Mouse (Mus musculus): Measurements from ENCODE around the gene Cryl1. TPM values are rescaled to one million over a fixed set of nuclear protein-coding genes. Genes with fewer than 3 reads are reported as not detected.

Gene Cryl1
- polyA plus RNA-seq (2014; fragmentation: Illumina TruSeq; extraction: RNeasy Lipid Tissue Mini Kit (QIAGEN cat#74804)), result 14.5 TPM

GRCm38 (mm10) chr14:57398065-57398757 lies at the start of gene Cryl1:
Gene Cryl1 (minus strand): TSS chr14:57398529.

DNA sequence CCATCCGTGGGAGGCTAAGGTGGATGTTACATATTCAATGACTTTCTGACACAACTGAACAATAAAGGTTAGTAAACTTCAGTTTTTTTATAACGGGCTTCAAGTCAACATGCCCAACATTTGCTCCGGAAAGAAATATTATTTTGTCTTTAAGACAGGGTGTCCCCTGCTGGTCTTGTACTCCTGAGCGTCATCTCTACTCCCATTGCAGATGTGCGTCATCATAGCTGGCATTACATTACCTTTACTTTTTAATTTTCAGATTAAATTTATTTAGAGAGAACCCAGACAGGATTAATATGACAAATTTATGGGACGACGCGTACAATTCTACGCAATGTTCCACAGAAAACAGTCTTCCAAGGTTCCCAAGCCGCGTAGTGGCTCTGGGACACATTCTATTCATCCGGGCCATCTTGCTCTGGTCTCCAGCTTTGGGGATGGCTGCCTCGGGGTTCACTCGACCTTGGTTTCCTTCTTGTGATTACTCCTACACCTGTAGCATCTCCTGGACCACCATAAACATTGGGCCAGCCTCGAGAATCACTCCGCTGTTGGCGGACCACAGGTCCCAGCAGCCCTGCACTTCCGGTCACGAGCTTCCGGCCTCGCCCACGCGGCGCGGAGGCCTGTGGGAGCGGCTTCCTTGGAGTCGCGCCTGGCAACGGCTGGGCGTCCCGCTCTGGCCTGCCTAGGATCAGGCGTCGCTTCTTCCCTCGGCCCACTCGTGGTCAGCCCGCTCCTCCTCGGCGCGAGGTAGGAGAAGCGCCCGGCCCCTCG lies 25.3 kb upstream of the Cryl1 start, which contains the start of gene Ift88:
Ift88 (plus strand) TSS at position 631 of the 780 bp plus-strand sequence.

Other genes with a start within 250 kb of the Cryl1 start
- 59.7 TPM for gene Ift88, start 25.5 kb upstream of the Cryl1 start, polyA plus RNA-seq (2014; fragmentation: Illumina TruSeq; extraction: RNeasy Lipid Tissue Mini Kit (QIAGEN cat#74804))
- 10.3 TPM for gene Il17d, start 126.2 kb upstream of the Cryl1 start, polyA plus RNA-seq (2014; fragmentation: Illumina TruSeq; extraction: RNeasy Lipid Tissue Mini Kit (QIAGEN cat#74804))
- gene Eef1akmt1, start 173.1 kb upstream of the Cryl1 start, polyA plus RNA-seq (2014; fragmentation: Illumina TruSeq; extraction: RNeasy Lipid Tissue Mini Kit (QIAGEN cat#74804)), result 9.2 TPM